Mouse (Mus musculus): ENCODE measurements at regions not wholly inside any gene's neighbourhood (a gene's known extent, or its start where the extent isn't known, plus 50 kb on each side); places are given as distances from the start of the nearest gene placed in this dataset.

DNA sequence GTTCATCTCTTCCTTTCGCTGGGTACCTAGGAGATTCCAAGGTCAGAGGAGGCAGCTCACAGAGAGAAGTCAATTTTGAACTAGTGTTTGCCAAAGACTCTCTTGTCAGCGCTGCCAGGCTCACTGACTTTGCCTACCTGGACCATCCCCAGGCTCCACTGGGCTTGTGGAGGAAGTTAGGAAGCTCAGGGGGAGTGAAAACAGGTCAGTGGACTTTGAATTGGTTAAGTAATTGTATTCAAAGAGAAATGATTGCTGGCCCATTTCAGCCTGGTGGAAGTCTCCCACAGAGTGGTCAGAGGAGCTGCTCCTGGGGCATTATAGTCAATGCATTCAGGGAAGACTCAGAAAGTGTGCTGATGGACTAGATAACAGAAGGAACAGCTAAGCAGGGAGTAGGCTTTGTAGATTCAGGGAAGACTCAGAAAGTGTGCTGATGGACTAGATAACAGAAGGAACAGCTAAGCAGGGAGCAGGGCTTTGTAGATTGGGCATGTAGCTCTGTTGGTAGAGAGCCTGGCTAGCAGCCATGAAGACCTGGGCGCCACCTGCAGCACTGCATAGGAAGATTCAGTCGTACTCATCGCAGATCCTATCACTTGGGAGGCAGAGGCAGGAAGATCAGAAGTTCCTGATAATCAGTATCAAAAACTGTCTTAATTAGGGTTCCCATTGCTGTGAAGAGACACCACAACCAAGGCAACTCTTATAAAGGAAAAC lies 173.1 kb downstream of the Inhbb start:
- Histone ChIP-seq H3K4me2 (no peak overlapping the region), H3K36me3 (no peaks in the 10 kb centered on the region)

DNA sequence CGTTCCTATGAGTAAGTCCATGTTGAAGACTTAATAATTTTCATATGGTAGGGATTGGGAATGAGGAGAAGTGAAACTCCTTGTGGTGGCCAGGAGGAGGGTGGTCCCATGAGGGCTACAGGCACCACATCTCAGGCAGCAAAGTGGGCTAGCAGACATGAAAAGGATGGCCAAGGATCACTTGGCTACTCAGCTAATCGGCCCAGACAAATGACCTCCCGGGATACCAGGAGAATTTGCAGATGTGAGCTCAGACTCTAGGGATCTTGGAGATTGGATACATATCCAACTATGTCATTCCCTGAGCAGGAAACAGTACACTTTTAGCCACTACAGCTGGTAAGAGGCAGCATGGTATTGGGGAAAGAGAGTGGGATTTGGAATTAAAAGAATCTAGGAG lies 174.9 kb downstream of the Inhbb start:
- H3K9ac ChIP-seq = no peak overlapping the region
- H3K9me3 ChIP-seq = no peaks in the 10 kb centered on the region
- no peak for ATAC-seq (ENCODE audit: low FRiP score)
- H3K36me3 ChIP-seq = no peaks in the 10 kb centered on the region
- H3K4me1 ChIP-seq (replicated peaks) = no peaks in the 10 kb centered on the region
- H3K4me3 ChIP-seq = no peak overlapping the region
- 86% methylated on average over 3 of the region's 3 CpGs for WGBS
- no peak overlapping the region for H3K27ac ChIP-seq
- H3K27me3 ChIP-seq = no peaks in the 10 kb centered on the region
- H3K4me2 ChIP-seq = no peak overlapping the region

More for the DNA sequence above, 173.1 kb downstream of the Inhbb start:
- WGBS = 85% methylated on average over 5 of the region's 5 CpGs
- H3K27ac ChIP-seq = no peak overlapping the region
- H3K27me3 ChIP-seq = no peaks in the 10 kb centered on the region
- no peaks in the 10 kb centered on the region for H3K4me1 ChIP-seq (replicated peaks)
- ATAC-seq (ENCODE audit: low FRiP score) = no peak
- H3K9me3 ChIP-seq = no peaks in the 10 kb centered on the region
- no peak overlapping the region for H3K9ac ChIP-seq
- no peak overlapping the region for H3K4me3 ChIP-seq

DNA sequence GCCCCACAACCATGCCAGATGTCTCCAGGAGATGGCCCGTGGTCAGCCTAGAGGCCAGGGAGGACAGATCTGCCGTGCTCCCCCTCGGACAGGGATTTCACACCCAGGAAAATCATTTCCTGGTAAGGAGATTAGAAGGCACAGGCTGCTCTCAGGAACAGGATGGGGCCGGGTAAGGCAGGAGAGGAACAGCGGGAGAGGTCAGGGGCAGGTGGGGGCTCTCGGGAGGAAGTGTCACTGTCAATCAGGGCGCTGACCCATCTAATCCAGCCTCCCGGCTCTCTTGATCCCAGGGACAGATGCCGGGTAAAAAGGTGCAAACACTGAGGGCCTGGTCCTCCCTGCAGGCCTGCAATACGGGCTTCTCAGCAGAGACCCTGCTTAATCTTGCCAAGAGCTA lies 183.6 kb downstream of the Inhbb start:
- Histone ChIP-seq H3K4me2 (no peak overlapping the region), H3K27ac (no peak overlapping the region), H3K9me3 (no peaks in the 10 kb centered on the region), H3K9ac (no peak overlapping the region), H3K36me3 (no peaks in the 10 kb centered on the region), H3K27me3 (no peaks in the 10 kb centered on the region), H3K4me1 (replicated peaks) (no peaks in the 10 kb centered on the region), H3K4me3 (no peak overlapping the region)
- WGBS = 66% methylated on average over 10 of the region's 10 CpGs
- ATAC-seq (ENCODE audit: low FRiP score) = no peak

DNA sequence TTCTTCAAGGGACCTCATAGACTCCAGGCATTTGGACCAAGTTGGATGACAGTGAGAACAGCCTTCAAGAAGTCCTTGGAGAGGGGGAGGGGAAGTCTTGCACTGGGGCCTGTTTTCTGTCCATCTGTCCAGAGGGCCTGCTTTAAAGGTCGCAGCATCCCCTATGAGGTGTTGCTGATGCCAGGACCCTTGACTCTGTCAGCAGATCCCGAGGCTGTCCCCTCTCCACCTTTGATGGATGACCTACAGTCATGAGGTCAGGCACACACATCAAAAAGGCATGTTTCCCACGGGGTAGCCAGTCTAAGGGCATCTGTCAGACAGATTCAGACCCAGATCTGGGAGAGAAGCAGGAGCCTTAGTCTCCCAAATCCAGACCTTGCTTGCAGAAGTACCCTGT lies 183.4 kb upstream of the Gli2 start:
- ATAC-seq (ENCODE audit: low FRiP score) = no peak
- Histone ChIP-seq H3K4me1 (replicated peaks) (no peaks in the 10 kb centered on the region), H3K27ac (no peak overlapping the region), H3K4me2 (no peak overlapping the region), H3K9me3 (peaks cover 7% of the 10 kb centered on the region; the same call in 1 of the 2 replicates), H3K27me3 (no peaks in the 10 kb centered on the region), H3K4me3 (no peak overlapping the region), H3K36me3 (no peaks in the 10 kb centered on the region), H3K9ac (no peak overlapping the region)
- WGBS = 47% methylated on average over 3 of the region's 3 CpGs

DNA sequence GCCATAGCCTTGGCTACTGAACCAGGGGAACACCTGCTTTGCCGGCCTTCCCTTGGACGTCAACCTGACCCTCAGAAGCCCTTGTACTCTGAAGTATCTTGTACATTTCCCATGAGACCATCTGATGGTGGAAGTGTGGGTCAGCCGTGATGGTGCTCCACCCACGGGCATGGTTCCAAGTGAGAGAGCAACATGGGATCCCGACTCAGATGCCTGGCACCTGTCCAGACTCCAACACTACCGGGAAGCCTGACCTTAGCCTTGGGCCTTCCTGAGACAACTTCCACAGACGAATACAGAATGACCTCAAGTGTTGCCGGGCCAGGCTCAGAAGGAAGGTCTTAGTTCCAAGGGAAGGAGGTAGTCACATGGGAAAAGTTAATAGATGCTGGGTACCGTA lies 181.0 kb upstream of the Gli2 start:
- no peak for ATAC-seq (ENCODE audit: low FRiP score)
- H3K9me3 ChIP-seq = peaks cover 7% of the 10 kb centered on the region; the same call in 1 of the 2 replicates
- H3K4me2 ChIP-seq = no peak overlapping the region
- no peaks in the 10 kb centered on the region for H3K36me3 ChIP-seq
- no peaks in the 10 kb centered on the region for H3K4me1 ChIP-seq (replicated peaks)
- 89% methylated on average over 9 of the region's 9 CpGs for WGBS
- H3K27ac ChIP-seq = no peak overlapping the region
- no peaks in the 10 kb centered on the region for H3K27me3 ChIP-seq
- no peak overlapping the region for H3K9ac ChIP-seq
- no peak overlapping the region for H3K4me3 ChIP-seq

DNA sequence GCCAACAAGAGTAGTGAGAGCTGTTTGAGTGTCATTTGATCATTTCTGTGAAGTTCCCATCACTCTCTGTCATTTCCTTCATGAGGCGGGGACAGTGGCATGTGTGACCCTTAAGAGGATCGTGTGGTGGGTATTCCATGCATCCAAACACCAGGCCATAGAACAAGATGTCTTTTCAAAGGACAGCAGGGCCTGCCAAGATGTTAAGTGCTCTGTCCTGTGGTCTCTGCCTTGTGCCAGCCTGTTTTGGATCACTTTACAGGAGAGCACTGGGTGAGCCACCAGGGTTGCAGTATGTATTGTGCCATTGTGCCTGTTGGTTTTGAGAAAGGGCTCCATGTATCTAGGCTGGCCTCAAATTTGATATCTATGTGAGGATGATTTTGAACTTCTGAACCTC lies 173.6 kb upstream of the Gli2 start:
- Histone ChIP-seq H3K4me2 (no peak overlapping the region), H3K9ac (no peak overlapping the region), H3K9me3 (no peaks in the 10 kb centered on the region), H3K27me3 (no peaks in the 10 kb centered on the region), H3K4me1 (replicated peaks) (no peaks in the 10 kb centered on the region), H3K27ac (no peak overlapping the region), H3K4me3 (no peak overlapping the region), H3K36me3 (no peaks in the 10 kb centered on the region)
- ATAC-seq (ENCODE audit: low FRiP score) = no peak
- 86% methylated on average over 2 of the region's 2 CpGs for WGBS

DNA sequence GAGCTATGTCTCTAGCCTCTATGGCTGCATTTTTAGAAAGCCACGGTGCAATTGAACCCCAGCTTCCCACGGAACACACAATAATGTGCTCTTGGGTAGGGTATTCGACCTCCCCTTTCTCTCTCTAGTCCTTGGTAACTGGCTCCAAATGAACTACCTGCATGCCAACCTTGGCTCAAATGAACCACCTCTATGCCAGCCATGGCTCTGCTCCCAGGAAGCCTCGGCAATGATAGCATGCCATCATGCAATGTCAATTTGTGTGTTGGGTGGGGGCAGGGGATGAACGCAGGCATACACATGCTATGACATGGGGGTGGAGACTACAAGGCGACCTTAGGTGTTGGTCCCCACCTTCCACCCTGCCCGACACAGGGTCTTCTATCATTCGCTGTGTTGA lies 170.5 kb upstream of the Gli2 start:
- 96% methylated on average over 8 of the region's 8 CpGs for WGBS
- Histone ChIP-seq H3K4me3 (no peak overlapping the region), H3K36me3 (no peaks in the 10 kb centered on the region), H3K9me3 (no peaks in the 10 kb centered on the region), H3K4me1 (replicated peaks) (no peaks in the 10 kb centered on the region), H3K4me2 (no peak overlapping the region), H3K27me3 (no peaks in the 10 kb centered on the region), H3K9ac (no peak overlapping the region), H3K27ac (no peak overlapping the region)
- no peak for ATAC-seq (ENCODE audit: low FRiP score)

DNA sequence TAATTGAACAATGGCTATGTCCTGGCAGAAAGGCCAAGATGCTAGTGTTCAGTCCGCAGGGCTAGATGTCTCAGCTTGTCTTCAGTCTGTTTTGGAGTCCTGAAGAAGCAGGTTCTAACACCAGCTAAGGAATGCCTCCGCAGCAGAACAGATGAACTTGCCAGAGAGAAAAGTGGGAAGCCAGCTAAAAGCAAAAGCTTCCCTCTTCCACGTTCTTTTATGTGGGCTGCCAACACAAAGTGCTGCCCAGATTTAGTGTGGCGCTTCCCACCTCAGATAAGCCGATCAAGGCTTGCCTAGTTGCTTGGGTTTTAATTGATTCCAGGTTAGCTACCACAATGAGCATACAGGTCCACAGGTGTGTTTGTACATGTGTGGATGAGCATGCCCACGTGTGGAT lies 168.5 kb upstream of the Gli2 start:
- H3K36me3 ChIP-seq = no peaks in the 10 kb centered on the region
- no peak for ATAC-seq (ENCODE audit: low FRiP score)
- H3K27me3 ChIP-seq = no peaks in the 10 kb centered on the region
- WGBS = 91% methylated on average over 6 of the region's 6 CpGs
- no peaks in the 10 kb centered on the region for H3K9me3 ChIP-seq
- H3K27ac ChIP-seq = no peak overlapping the region
- no peak overlapping the region for H3K4me3 ChIP-seq
- no peak overlapping the region for H3K9ac ChIP-seq
- H3K4me2 ChIP-seq = no peak overlapping the region
- no peaks in the 10 kb centered on the region for H3K4me1 ChIP-seq (replicated peaks)

DNA sequence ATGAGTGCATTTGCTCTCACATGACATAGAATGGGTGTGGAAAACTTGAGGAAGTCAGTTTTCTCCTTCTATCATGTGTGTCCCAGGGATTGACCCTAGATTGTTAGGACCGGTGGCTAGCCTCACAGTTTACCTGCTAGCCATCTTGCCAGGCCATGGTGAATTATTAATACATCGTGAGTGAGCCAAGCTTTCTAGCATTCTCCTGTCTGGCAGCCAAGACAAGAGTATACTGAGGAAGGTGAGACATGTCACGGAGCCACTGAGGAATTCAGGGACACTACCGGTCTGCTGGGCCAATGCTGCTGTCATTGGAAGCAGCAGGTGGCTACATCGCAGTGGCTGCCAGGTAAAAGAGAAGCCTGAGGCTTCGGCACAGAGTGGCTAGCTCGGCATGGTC lies 167.6 kb upstream of the Gli2 start:
- no peak overlapping the region for H3K4me2 ChIP-seq
- ATAC-seq (ENCODE audit: low FRiP score) = no peak
- no peaks in the 10 kb centered on the region for H3K27me3 ChIP-seq
- H3K27ac ChIP-seq = no peak overlapping the region
- WGBS = 79% methylated on average over 7 of the region's 7 CpGs
- H3K4me1 ChIP-seq (replicated peaks) = no peaks in the 10 kb centered on the region
- no peak overlapping the region for H3K9ac ChIP-seq
- no peaks in the 10 kb centered on the region for H3K9me3 ChIP-seq
- no peak overlapping the region for H3K4me3 ChIP-seq
- H3K36me3 ChIP-seq = no peaks in the 10 kb centered on the region

DNA sequence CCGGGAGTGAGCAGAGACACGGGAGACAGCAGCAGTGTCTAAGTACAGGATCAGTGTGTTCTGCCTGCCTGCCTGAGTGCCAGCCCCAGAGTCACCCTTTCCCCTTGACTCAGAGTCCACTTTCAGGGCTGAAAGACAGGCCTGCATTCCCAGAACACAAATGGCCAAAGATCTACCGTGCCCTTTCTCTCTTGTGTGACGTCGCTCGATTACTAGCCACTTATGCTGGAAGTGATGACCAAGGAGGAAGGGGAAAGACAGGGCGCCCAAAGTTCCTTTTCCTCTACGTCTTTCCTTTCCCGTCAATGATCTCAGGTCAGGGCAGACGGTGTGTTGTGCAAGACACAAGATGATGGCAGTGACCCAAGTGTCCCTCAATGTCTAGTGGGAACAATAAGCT lies 166.4 kb upstream of the Gli2 start:
- ATAC-seq (ENCODE audit: low FRiP score) = no peak
- H3K4me1 ChIP-seq (replicated peaks) = no peaks in the 10 kb centered on the region
- no peak overlapping the region for H3K27ac ChIP-seq
- H3K9ac ChIP-seq = no peak overlapping the region
- no peaks in the 10 kb centered on the region for H3K36me3 ChIP-seq
- H3K4me2 ChIP-seq = no peak overlapping the region
- H3K4me3 ChIP-seq = no peak overlapping the region
- no peaks in the 10 kb centered on the region for H3K27me3 ChIP-seq
- WGBS = 80% methylated on average over 10 of the region's 10 CpGs
- no peaks in the 10 kb centered on the region for H3K9me3 ChIP-seq

DNA sequence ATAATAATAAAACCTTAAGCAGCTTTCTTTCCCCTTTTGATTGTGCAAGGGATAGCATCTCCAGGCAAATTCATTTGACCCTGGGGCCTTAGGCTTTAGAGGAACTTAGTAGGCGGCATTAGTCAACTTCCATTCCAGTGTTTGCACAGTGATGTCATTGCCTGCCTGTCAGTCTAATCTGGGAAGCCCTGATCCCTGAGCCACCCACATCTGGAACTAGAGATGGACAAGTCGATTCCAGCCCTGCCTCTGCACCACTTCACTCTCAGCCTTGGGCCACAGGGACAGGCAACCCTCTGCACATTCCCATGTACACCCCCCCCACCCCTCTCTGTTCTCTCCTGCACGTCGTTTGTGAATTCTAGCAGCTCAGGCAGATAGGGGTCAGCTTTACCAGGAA lies 164.0 kb upstream of the Gli2 start:
- Histone ChIP-seq H3K36me3 (no peaks in the 10 kb centered on the region), H3K9me3 (no peaks in the 10 kb centered on the region), H3K9ac (no peak overlapping the region), H3K27me3 (no peaks in the 10 kb centered on the region), H3K4me2 (no peak overlapping the region), H3K4me1 (replicated peaks) (no peaks in the 10 kb centered on the region), H3K4me3 (no peak overlapping the region), H3K27ac (no peak overlapping the region)
- WGBS = 58% methylated on average over 4 of the region's 4 CpGs
- no peak for ATAC-seq (ENCODE audit: low FRiP score)

DNA sequence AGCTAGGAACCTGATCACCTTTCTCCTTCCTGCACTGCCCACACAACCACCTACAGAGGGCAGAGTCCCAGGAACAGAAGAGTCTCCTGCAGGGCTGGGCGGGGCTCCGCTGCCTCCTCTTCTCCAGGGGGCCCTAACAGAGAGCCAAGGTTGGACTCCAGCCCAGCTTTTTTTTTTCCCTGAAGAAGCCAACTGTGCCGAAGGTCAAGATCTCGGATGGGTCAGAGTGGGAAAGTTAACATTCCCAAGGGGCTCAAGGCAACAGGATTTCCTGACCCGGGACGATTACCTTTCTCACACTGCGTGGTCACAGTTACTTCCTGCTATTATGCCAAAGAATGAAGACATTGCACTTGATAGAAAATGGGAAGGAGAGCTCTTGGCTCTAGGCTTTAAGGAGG lies 156.2 kb upstream of the Gli2 start:
- no peak for ATAC-seq (ENCODE audit: low FRiP score)

DNA sequence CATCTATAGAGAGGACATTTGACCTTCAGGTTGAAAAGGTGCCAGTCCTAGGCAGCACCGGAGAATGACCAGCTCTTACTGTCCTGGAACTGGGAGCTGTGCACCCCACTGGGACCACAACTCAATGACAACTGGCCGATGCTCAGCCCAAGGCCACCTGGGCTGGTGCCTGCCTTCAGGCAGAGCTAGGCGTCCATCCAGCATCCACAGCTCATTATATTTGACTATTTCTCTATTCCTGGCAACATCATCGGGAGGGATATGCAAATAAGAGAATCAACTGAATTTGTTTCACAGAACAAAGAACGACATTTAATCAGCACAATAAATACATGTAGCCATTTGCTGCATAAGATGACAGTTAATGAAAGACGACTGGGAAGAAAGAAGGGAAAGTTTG lies 149.0 kb upstream of the Gli2 start:
- no peak overlapping the region for H3K9ac ChIP-seq
- H3K4me1 ChIP-seq (replicated peaks) = peaks cover 3% of the 10 kb centered on the region
- no peaks in the 10 kb centered on the region for H3K36me3 ChIP-seq
- 72% methylated on average over 6 of the region's 6 CpGs for WGBS
- no peak for ATAC-seq (ENCODE audit: low FRiP score)
- no peak overlapping the region for H3K4me2 ChIP-seq
- H3K9me3 ChIP-seq = no peaks in the 10 kb centered on the region
- no peaks in the 10 kb centered on the region for H3K27me3 ChIP-seq
- H3K4me3 ChIP-seq = no peak overlapping the region
- H3K27ac ChIP-seq = no peak overlapping the region

More for the DNA sequence above, 156.2 kb upstream of the Gli2 start:
- Histone ChIP-seq H3K9ac (no peak overlapping the region), H3K36me3 (no peaks in the 10 kb centered on the region), H3K4me2 (no peak overlapping the region), H3K9me3 (no peaks in the 10 kb centered on the region), H3K4me3 (no peak overlapping the region), H3K27ac (no peak overlapping the region), H3K4me1 (replicated peaks) (no peaks in the 10 kb centered on the region), H3K27me3 (no peaks in the 10 kb centered on the region)
- WGBS = 61% methylated on average over 7 of the region's 7 CpGs

Measured in hindbrain, embryonic 13.5 days (tissue).